Comparison of ENCODE assay signal across 15 mouse cellular contexts in genomic region chr3:51859208-51859607, GRCm38 (mm10).
DNase-seq lines count a peak whose midpoint lies in the region; ATAC-seq lines count a peak whose summit lies in the region.
"Had no signal": no experiment of that assay in that cellular context is flagged by ENCODE, and none has a peak within 500 bp of the region (broad histone marks: within the 10 kb centered on the region; RNA-seq: fewer than 3 reads in every experiment).

No protein-coding gene starts in this region.

- no peak overlapping the region for H3K4me3 ChIP-seq in hindbrain, embryonic 10.5 days
- no peak overlapping the region for H3K4me3 ChIP-seq in hindbrain, embryonic 14.5 days (replicated peaks; ENCODE audit: low read length)
- H3K4me3 ChIP-seq in lung, embryonic 15.5 days, result no peak overlapping the region
- H3K4me3 ChIP-seq: embryonic facial prominence, embryonic 12.5 days; heart, embryonic 12.5 days had no signal

- peak overlapping the region; percentile 45; the same call in 1 of the 2 replicates for H3K27ac ChIP-seq in hindbrain, embryonic 10.5 days
- H3K27ac ChIP-seq in hindbrain, embryonic 14.5 days, result no peak overlapping the region
- H3K27ac ChIP-seq in lung, embryonic 15.5 days, result no peak overlapping the region
- H3K27ac ChIP-seq: embryonic facial prominence, embryonic 12.5 days had no signal

- H3K9ac ChIP-seq in hindbrain, embryonic 14.5 days, result no peak overlapping the region
- H3K9ac ChIP-seq in lung, embryonic 15.5 days, result no peak overlapping the region
- H3K9ac ChIP-seq: embryonic facial prominence, embryonic 12.5 days; heart, embryonic 12.5 days had no signal

- H3K4me1 ChIP-seq in hindbrain, embryonic 10.5 days (replicated peaks), result peaks cover 19% of the 10 kb centered on the region
- peaks cover 13% of the 10 kb centered on the region for H3K4me1 ChIP-seq in hindbrain, embryonic 14.5 days (replicated peaks; ENCODE audit: control insufficient read depth, insufficient read depth, low read length)
- 0 out of 2 replicates have a peak, but pooled peaks cover 4% of the 10 kb centered on the region for H3K4me1 ChIP-seq in lung, embryonic 15.5 days

- 70% methylated on average over 2 of the region's 2 CpGs for WGBS in hindbrain, embryonic 10.5 days
- 79% methylated on average over 2 of the region's 2 CpGs for WGBS in hindbrain, embryonic 14.5 days
- WGBS in lung, embryonic 15.5 days, result 18% methylated on average over 2 of the region's 2 CpGs

- H3K4me2 ChIP-seq in hindbrain, embryonic 14.5 days (replicated peaks), result no peak overlapping the region
- H3K4me2 ChIP-seq in lung, embryonic 15.5 days, result no peak overlapping the region
- H3K4me2 ChIP-seq: embryonic facial prominence, embryonic 12.5 days; heart, embryonic 12.5 days had no signal

- no peak for DNase-seq in hindbrain, embryonic 10.5 days (ENCODE audit: low spot score)
- DNase-seq in hindbrain, embryonic 14.5 days (ENCODE audit: low spot score), result no peak
- no peak for DNase-seq in lung, postnatal 10 days
- DNase-seq in adipocyte (ENCODE audit: low spot score), result no peak
- no peak for DNase-seq in natural killer cell, adult 2 months (ENCODE audit: low spot score in 2 of 2)
- DNase-seq: adrenal gland, postnatal 36 days; cerebellum, adult 9-11 months; gastrocnemius, postnatal 25 days; lung, postnatal 14 days; midbrain, embryonic 14.5 days had no signal

- H3K27me3 ChIP-seq in hindbrain, embryonic 10.5 days (ENCODE audit: insufficient read depth, poor library complexity, severe bottlenecking), result no peaks in the 10 kb centered on the region
- no peaks in the 10 kb centered on the region for H3K27me3 ChIP-seq in hindbrain, embryonic 14.5 days (ENCODE audit: control insufficient read depth, insufficient read depth, low read length)
- no peaks in the 10 kb centered on the region for H3K27me3 ChIP-seq in lung, embryonic 15.5 days
- H3K27me3 ChIP-seq: embryonic facial prominence, embryonic 12.5 days; heart, embryonic 12.5 days had no signal

- peaks cover 18% of the 10 kb centered on the region for H3K36me3 ChIP-seq in hindbrain, embryonic 10.5 days
- no peaks in the 10 kb centered on the region for H3K36me3 ChIP-seq in hindbrain, embryonic 14.5 days (replicated peaks; ENCODE audit: control insufficient read depth, insufficient read depth)
- H3K36me3 ChIP-seq in lung, embryonic 15.5 days, result 0 out of 2 replicates have a peak, but pooled peaks cover 13% of the 10 kb centered on the region

- no peaks in the 10 kb centered on the region for H3K9me3 ChIP-seq in hindbrain, embryonic 10.5 days
- H3K9me3 ChIP-seq in hindbrain, embryonic 14.5 days (ENCODE audit: control insufficient read depth, low read length), result no peaks in the 10 kb centered on the region
- no peaks in the 10 kb centered on the region for H3K9me3 ChIP-seq in lung, embryonic 15.5 days
- H3K9me3 ChIP-seq: embryonic facial prominence, embryonic 12.5 days; heart, embryonic 12.5 days had no signal

- no peak for ATAC-seq in hindbrain, embryonic 14.5 days (ENCODE audit: low FRiP score)
- ATAC-seq in lung, embryonic 15.5 days (ENCODE audit: borderline replicate concordance, extremely low read depth, low FRiP score, low TSS enrichment), result peak; percentile 31; the same call in 1 of the 2 replicates
- ATAC-seq in common myeloid progenitor, adult 5-6 weeks (replicated peaks; ENCODE audit: low read depth, poor library complexity, severe bottlenecking), result peak; percentile 75
- peak; percentile 83 for ATAC-seq in megakaryocyte progenitor cell, adult 5-6 weeks (replicated peaks; ENCODE audit: poor library complexity)
